Mouse (Mus musculus) bone marrow macrophage, adult 2 months (primary cell): ENCODE results near the gene Prox2. TPM values are rescaled to one million over a fixed set of nuclear protein-coding genes. Genes with fewer than 3 reads are reported as not detected.

Source experiments
- H3K27ac ChIP-seq: 2 replicates; pipeline ENCODE4 v1.5.1; 2012; ENCODE audit warnings: low read depth, low read length; ENCODE audit not compliant: insufficient read depth
- H3K4me1 ChIP-seq: 2 replicates; pipeline ENCODE4 v1.6.1; 2012; ENCODE audit warnings: low read length; ENCODE audit not compliant: control insufficient read depth, insufficient read depth
- H3K4me3 ChIP-seq: 2 replicates; pipeline ENCODE4 v1.5.1; 2012; ENCODE audit warnings: mild to moderate bottlenecking, low read length, moderate library complexity; ENCODE audit not compliant: insufficient read depth
- CTCF ChIP-seq: IDR thresholded peaks from 2 replicates; pipeline ENCODE4 v1.5.1; 2012; ENCODE audit warnings: low read depth, mild to moderate bottlenecking, low read length, moderate library complexity
- POLR2A ChIP-seq: IDR thresholded peaks from 2 replicates; pipeline ENCODE4 v1.6.1; 2012; ENCODE audit warnings: mild to moderate bottlenecking, low read depth, low read length, borderline replicate concordance
- polyA plus RNA-seq: library from polyadenylated mRNA; stranded (reverse); fragments of >200 nt; gene quantifications from 2 replicates; pipeline ENCODE4 v1.2.4, GENCODE M21; 2012; ENCODE audit not compliant: missing spikeins, insufficient read depth, insufficient read length

The Prox2 gene
- polyA plus RNA-seq, 1 experiment: 1.4 TPM

DNA sequence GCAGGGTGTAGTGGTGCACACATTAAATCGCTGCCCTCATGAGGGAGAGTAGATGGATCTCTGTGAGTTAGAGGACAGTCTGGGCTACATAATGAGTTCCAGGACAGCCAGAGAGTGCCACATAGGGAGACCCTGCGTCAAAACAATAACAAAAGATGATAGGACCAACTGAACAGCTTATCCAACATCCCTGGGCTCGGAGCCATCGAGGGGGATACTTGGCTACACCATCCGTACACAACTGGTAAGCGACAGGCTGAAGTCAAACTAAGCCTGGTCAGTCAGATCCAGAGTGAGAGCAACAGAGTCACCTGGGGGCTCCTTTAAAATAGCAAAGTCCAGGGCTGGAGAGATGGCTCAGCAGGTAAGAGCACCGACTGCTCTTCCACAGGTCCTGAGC is 14.7 kb downstream of the Prox2 start:
- Histone ChIP-seq H3K4me1 (peaks cover 10% of the 10 kb centered on the region), H3K4me3 (no peak overlapping the region), H3K27ac (no peak overlapping the region)
- no peak for TF ChIP-seq POLR2A
- TF ChIP-seq CTCF: no peak

- no peak for TF ChIP-seq POLR2A
- TF ChIP-seq CTCF: no peak
- Histone ChIP-seq H3K27ac (no peak overlapping the region), H3K4me1 (peaks cover 10% of the 10 kb centered on the region), H3K4me3 (no peak overlapping the region)
These were observed 15.4 kb downstream of the Prox2 start for GRCm38 (mm10) chr12:85095146-85095545.

GRCm38 (mm10) chr12:85094706-85095105 is 15.9 kb downstream of the Prox2 start:
- TF ChIP-seq CTCF (no peak), POLR2A (no peak)
- Histone ChIP-seq H3K4me3 (no peak overlapping the region), H3K4me1 (peaks cover 10% of the 10 kb centered on the region), H3K27ac (no peak overlapping the region)

GRCm38 (mm10) chr12:85094010-85094409 is 16.5 kb downstream of the Prox2 start:
- Histone ChIP-seq H3K4me1 (peaks cover 10% of the 10 kb centered on the region), H3K4me3 (no peak overlapping the region), H3K27ac (no peak overlapping the region)
- TF ChIP-seq CTCF (no peak), POLR2A (no peak)

DNA sequence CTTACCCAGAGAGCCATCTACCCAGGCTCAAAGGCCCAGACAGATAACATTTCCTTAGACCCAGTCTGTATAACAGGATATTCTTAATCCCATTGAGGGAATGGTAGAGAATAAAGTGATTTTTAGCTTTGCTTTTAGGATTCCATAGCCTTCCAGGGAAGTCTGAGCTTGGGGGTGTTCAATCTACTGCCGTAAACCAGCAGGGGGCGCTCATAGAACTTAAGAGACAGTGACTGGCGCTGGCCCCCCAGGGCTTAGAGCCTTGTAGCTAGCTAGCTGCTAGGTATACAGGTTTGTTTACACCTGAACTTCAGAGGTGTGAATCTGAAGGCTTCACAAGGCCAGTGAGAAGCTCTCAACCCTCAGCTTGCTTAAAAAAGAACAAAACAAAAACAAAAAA is 18.3 kb downstream of the Prox2 start:
- TF ChIP-seq POLR2A (no peak), CTCF (peak; percentile 86)
- H3K4me3 ChIP-seq: no peak overlapping the region
- peaks cover 10% of the 10 kb centered on the region for H3K4me1 ChIP-seq
- H3K27ac ChIP-seq: no peak overlapping the region

GRCm38 (mm10) chr12:85091190-85091589 is 19.4 kb downstream of the Prox2 start:
- H3K4me1 ChIP-seq: peaks cover 10% of the 10 kb centered on the region
- TF ChIP-seq CTCF (no peak), POLR2A (no peak)
- H3K27ac ChIP-seq: no peak overlapping the region
- no peak overlapping the region for H3K4me3 ChIP-seq

- TF ChIP-seq CTCF: no peak
- no peak for TF ChIP-seq POLR2A
- no peak overlapping the region for H3K4me3 ChIP-seq
- no peak overlapping the region for H3K27ac ChIP-seq
- H3K4me1 ChIP-seq: peaks cover 4% of the 10 kb centered on the region; the same call in 1 of the 2 replicates
These were observed 22.7 kb downstream of the Prox2 start for GRCm38 (mm10) chr12:85087845-85088244.

DNA sequence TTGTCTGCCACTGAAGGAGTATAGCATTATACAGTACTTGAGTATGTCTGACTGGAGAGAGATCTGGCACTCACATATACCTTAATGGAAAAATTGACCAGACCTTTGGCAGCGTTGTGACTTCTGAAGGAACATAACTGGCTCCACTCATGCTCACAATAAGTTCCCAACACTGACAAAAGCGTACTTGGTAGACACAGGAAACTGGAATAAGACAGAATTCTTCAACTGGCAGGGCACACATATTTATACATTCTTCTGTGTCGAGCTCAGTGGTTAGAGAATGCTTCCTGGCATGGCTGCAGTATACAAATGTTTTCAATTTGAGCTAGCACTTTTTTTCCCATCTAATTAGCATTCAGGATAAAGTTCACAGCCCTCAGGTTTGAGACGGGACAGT is 25.6 kb downstream of the Prox2 start:
- Histone ChIP-seq H3K4me1 (peaks cover 4% of the 10 kb centered on the region; the same call in 1 of the 2 replicates), H3K27ac (no peak overlapping the region), H3K4me3 (no peak overlapping the region)
- no peak for TF ChIP-seq POLR2A
- TF ChIP-seq CTCF: no peak

- no peak overlapping the region for H3K4me3 ChIP-seq
- peaks cover 4% of the 10 kb centered on the region; the same call in 1 of the 2 replicates for H3K4me1 ChIP-seq
- no peak for TF ChIP-seq POLR2A
- TF ChIP-seq CTCF: no peak
- no peak overlapping the region for H3K27ac ChIP-seq
These were observed 26.3 kb downstream of the Prox2 start for GRCm38 (mm10) chr12:85084257-85084656.

DNA sequence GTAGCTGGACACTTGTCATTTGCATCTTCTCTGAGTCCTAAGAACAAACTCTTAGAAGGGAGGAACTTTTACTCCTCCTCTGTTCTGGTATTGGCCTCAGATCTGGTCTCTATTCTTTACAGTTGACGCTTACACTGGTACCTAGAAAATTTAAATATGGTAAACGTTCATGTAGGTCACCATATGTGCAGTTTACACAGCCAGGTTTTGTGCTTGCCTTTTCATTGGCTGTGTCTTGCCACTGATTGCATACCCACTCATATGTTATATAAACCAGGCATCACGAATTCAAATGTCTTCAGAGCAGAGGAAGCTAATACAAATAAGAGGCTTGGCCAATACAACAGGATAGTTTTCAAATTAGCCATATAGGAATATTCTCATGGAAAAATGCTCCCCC is 33.5 kb downstream of the Prox2 start:
- Histone ChIP-seq H3K4me3 (no peak overlapping the region), H3K4me1 (no peaks in the 10 kb centered on the region), H3K27ac (no peak overlapping the region)
- TF ChIP-seq POLR2A (no peak), CTCF (no peak)

DNA sequence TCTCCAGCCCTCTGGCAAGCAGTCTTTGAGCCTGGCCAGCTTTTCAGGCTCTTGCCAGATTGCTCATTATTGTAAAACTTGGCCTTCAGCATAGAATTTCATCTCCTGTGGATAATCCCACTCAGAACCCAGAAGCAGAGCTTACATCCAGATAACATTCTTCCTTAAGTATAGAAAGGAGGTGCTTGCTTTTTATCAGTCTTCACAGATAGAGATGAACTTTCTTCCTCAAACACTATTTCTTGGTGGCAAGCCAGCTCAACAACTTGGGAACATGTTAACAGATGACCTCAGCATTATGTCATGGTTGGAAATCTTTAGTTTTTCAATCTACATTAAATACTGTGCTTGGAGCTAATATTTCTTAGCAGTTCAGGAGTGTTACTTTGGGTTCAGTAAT is 39.5 kb downstream of the Prox2 start:
- TF ChIP-seq POLR2A (no peak), CTCF (no peak)
- H3K4me3 ChIP-seq: no peak overlapping the region
- no peak overlapping the region for H3K27ac ChIP-seq
- no peaks in the 10 kb centered on the region for H3K4me1 ChIP-seq

- Histone ChIP-seq H3K4me3 (no peak overlapping the region), H3K27ac (0 out of 2 replicates have a peak overlapping the region, but pooled peaks have one; percentile 2), H3K4me1 (peaks cover 11% of the 10 kb centered on the region)
- TF ChIP-seq CTCF (no peak), POLR2A (no peak)
These were observed 59.3 kb downstream of the Prox2 start for GRCm38 (mm10) chr12:85051218-85051617.

Other genes starting within 250 kb of the Prox2 start
- gene Ltbp2, start 234.2 kb downstream of the Prox2 start, polyA plus RNA-seq: 1.1 TPM in 2 replicates
- gene Fcf1, start 139.9 kb downstream of the Prox2 start, polyA plus RNA-seq: 82.2 and 89.0 TPM in 2 replicates
- gene Arel1, start 139.9 kb downstream of the Prox2 start, polyA plus RNA-seq: 20.4 and 25.3 TPM in 2 replicates
- 35.5 and 39.0 TPM in 2 replicates for gene Ylpm1, start 114.4 kb downstream of the Prox2 start, polyA plus RNA-seq
- 86.0 and 92.0 TPM in 2 replicates for gene Dlst, start 74 bp upstream of the Prox2 start, polyA plus RNA-seq
- not detected in 2 replicates for gene Rps6kl1, start 40.5 kb upstream of the Prox2 start, polyA plus RNA-seq
- 2.2 TPM in 2 replicates for gene Pgf, start 67.0 kb upstream of the Prox2 start, polyA plus RNA-seq
- gene Eif2b2, start 108.7 kb upstream of the Prox2 start, polyA plus RNA-seq: 34.3 and 45.1 TPM in 2 replicates
- 7.0 and 8.1 TPM in 2 replicates for gene Mlh3, start 159.8 kb upstream of the Prox2 start, polyA plus RNA-seq
- gene Acyp1, start 177.7 kb upstream of the Prox2 start, polyA plus RNA-seq: 23.5 and 24.0 TPM in 2 replicates
- not detected in 2 replicates for gene Zc2hc1c, start 177.8 kb upstream of the Prox2 start, polyA plus RNA-seq
- gene Nek9, start 228.6 kb upstream of the Prox2 start, polyA plus RNA-seq: 46.6 and 52.4 TPM in 2 replicates